Mouse (Mus musculus): ENCODE data around the gene Gm12258. TPM values are rescaled to one million over a fixed set of nuclear protein-coding genes. Genes with fewer than 3 reads are reported as not detected.
A peak's percentile ranks its signal among the peaks of the same experiment; 100 is the strongest.

The Gm12258 gene
- total RNA-seq, 1 experiment, result 4.7 TPM

GRCm38 (mm10) chr11:58860744-58861143 lies 13.8 kb downstream of the Gm12258 start:
- in situ Hi-C loops (cut with MboI; ENCODE audit: low sequenced_read_pairs in 2 of 2, unreplicated experiment in 2 of 2), result no loop called here
- Histone ChIP-seq H3K36me3 (ENCODE audit: control insufficient read depth, insufficient read depth, low read length, poor library complexity, severe bottlenecking) (peaks cover 11% of the 10 kb centered on the region; the same call in 1 of the 2 replicates), H3K4me1 (ENCODE audit: control insufficient read depth in 2 of 2, insufficient read depth in 2 of 2, low read length in 2 of 2, poor library complexity in 1 of 2) (no peaks in the 10 kb centered on the region), H3K9me3 (ENCODE audit: control insufficient read depth, insufficient read depth, low read depth, low read length) (no peaks in the 10 kb centered on the region), H3K27ac (ENCODE audit: insufficient read depth, low read depth, low read length, poor library complexity, severe bottlenecking) (no peak overlapping the region), H3K9ac (ENCODE audit: insufficient read depth, low read depth, low read length, poor library complexity, severe bottlenecking) (no peak overlapping the region), H3K4me3 (ENCODE audit: insufficient read depth in 1 of 2, low read depth in 1 of 2, low read length in 2 of 2, poor library complexity in 1 of 2, severe bottlenecking in 1 of 2) (no peak overlapping the region)
- TF ChIP-seq CHD2 (IDR thresholded peaks at IDR 0.05; ENCODE audit: low read depth, low read length) (no peak), MAFK (IDR thresholded peaks at IDR 0.05; ENCODE audit: insufficient read depth, low read depth, low read length) (no peak), ZNF384 (IDR thresholded peaks at IDR 0.05; ENCODE audit: low read depth, low read length) (no peak), ZC3H11A (IDR thresholded peaks at IDR 0.05; ENCODE audit: borderline replicate concordance, low read depth, low read length) (no peak), HCFC1 (IDR thresholded peaks at IDR 0.05; ENCODE audit: borderline replicate concordance, insufficient read depth, low read length) (no peak)
- no peak for DNase-seq (ENCODE audit: low read depth, low spot score)

- Histone ChIP-seq H3K4me1 (ENCODE audit: control insufficient read depth in 2 of 2, insufficient read depth in 2 of 2, low read length in 2 of 2, poor library complexity in 1 of 2) (no peaks in the 10 kb centered on the region), H3K27ac (ENCODE audit: insufficient read depth, low read depth, low read length, poor library complexity, severe bottlenecking) (no peak within 1 kb of the TSS), H3K9ac (ENCODE audit: insufficient read depth, low read depth, low read length, poor library complexity, severe bottlenecking) (peak within 1 kb of the TSS; percentile 70), H3K36me3 (ENCODE audit: control insufficient read depth, insufficient read depth, low read length, poor library complexity, severe bottlenecking) (peaks cover 3% of the 10 kb centered on the region; the same call in 1 of the 2 replicates), H3K9me3 (ENCODE audit: control insufficient read depth, insufficient read depth, low read depth, low read length) (no peaks in the 10 kb centered on the region), H3K4me3 (ENCODE audit: insufficient read depth in 1 of 2, low read depth in 1 of 2, low read length in 2 of 2, poor library complexity in 1 of 2, severe bottlenecking in 1 of 2) (peak within 1 kb of the TSS; percentile 83 to 85)
- in situ Hi-C loops (cut with MboI; ENCODE audit: low sequenced_read_pairs in 2 of 2, unreplicated experiment in 2 of 2), result no loop called here
- peak; percentile 52; the same call in 1 of the 2 replicates for TF ChIP-seq HCFC1 (IDR thresholded peaks at IDR 0.05; ENCODE audit: borderline replicate concordance, insufficient read depth, low read length)
- TF ChIP-seq ZNF384 (IDR thresholded peaks at IDR 0.05; ENCODE audit: low read depth, low read length), result no peak
- peak; percentile 72 for DNase-seq (ENCODE audit: low read depth, low spot score)
Observed at GRCm38 (mm10) chr11:58867039-58867953, 20.3 kb downstream of the Gm12258 start, which contains the start of gene 2810021J22Rik. TSS of gene 2810021J22Rik (plus strand) at chr11:58867216.

GRCm38 (mm10) chr11:58867954-58868330 lies 21.0 kb downstream of the Gm12258 start:
- no peaks in the 10 kb centered on the region for H3K9me3 ChIP-seq (ENCODE audit: control insufficient read depth, insufficient read depth, low read depth, low read length)
- peak overlapping the region; percentile 83 to 85; a peak in 3 of 4 replicates for H3K4me3 ChIP-seq (ENCODE audit: insufficient read depth in 1 of 2, low read depth in 1 of 2, low read length in 2 of 2, poor library complexity in 1 of 2, severe bottlenecking in 1 of 2)
- no peaks in the 10 kb centered on the region for H3K4me1 ChIP-seq (ENCODE audit: control insufficient read depth in 2 of 2, insufficient read depth in 2 of 2, low read length in 2 of 2, poor library complexity in 1 of 2)
- H3K36me3 ChIP-seq (ENCODE audit: control insufficient read depth, insufficient read depth, low read length, poor library complexity, severe bottlenecking), result peaks cover 3% of the 10 kb centered on the region; the same call in 1 of the 2 replicates
- H3K27ac ChIP-seq (ENCODE audit: insufficient read depth, low read depth, low read length, poor library complexity, severe bottlenecking), result no peak overlapping the region
- DNase-seq (ENCODE audit: low read depth, low spot score), result no peak
- no peak overlapping the region for H3K9ac ChIP-seq (ENCODE audit: insufficient read depth, low read depth, low read length, poor library complexity, severe bottlenecking)
- in situ Hi-C loops (cut with MboI; ENCODE audit: low sequenced_read_pairs in 2 of 2, unreplicated experiment in 2 of 2), result no loop called here
- TF ChIP-seq CHD2 (IDR thresholded peaks at IDR 0.05; ENCODE audit: low read depth, low read length) (no peak), ZC3H11A (IDR thresholded peaks at IDR 0.05; ENCODE audit: borderline replicate concordance, low read depth, low read length) (no peak)

GRCm38 (mm10) chr11:58870961-58871360 lies 24.0 kb downstream of the Gm12258 start:
- H3K36me3 ChIP-seq (ENCODE audit: control insufficient read depth, insufficient read depth, low read length, poor library complexity, severe bottlenecking), result peaks cover 7% of the 10 kb centered on the region; the same call in 1 of the 2 replicates
- H3K4me1 ChIP-seq (ENCODE audit: control insufficient read depth in 2 of 2, insufficient read depth in 2 of 2, low read length in 2 of 2, poor library complexity in 1 of 2), result no peaks in the 10 kb centered on the region
- H3K4me3 ChIP-seq (ENCODE audit: insufficient read depth in 1 of 2, low read depth in 1 of 2, low read length in 2 of 2, poor library complexity in 1 of 2, severe bottlenecking in 1 of 2), result no peak overlapping the region
- no peak overlapping the region for H3K27ac ChIP-seq (ENCODE audit: insufficient read depth, low read depth, low read length, poor library complexity, severe bottlenecking)
- no peaks in the 10 kb centered on the region for H3K9me3 ChIP-seq (ENCODE audit: control insufficient read depth, insufficient read depth, low read depth, low read length)
- in situ Hi-C loops (cut with MboI; ENCODE audit: low sequenced_read_pairs in 2 of 2, unreplicated experiment in 2 of 2), result no loop called here
- no peak for TF ChIP-seq ZC3H11A (IDR thresholded peaks at IDR 0.05; ENCODE audit: borderline replicate concordance, low read depth, low read length)
- TF ChIP-seq HCFC1 (IDR thresholded peaks at IDR 0.05; ENCODE audit: borderline replicate concordance, insufficient read depth, low read length), result no peak
- TF ChIP-seq MAFK (IDR thresholded peaks at IDR 0.05; ENCODE audit: insufficient read depth, low read depth, low read length), result no peak
- TF ChIP-seq CHD2 (IDR thresholded peaks at IDR 0.05; ENCODE audit: low read depth, low read length), result no peak
- TF ChIP-seq ZNF384 (IDR thresholded peaks at IDR 0.05; ENCODE audit: low read depth, low read length), result no peak
- no peak overlapping the region for H3K9ac ChIP-seq (ENCODE audit: insufficient read depth, low read depth, low read length, poor library complexity, severe bottlenecking)
- DNase-seq (ENCODE audit: low read depth, low spot score), result no peak
